Mouse (Mus musculus) neutrophil, adult 5-6 weeks (primary cell): ENCODE results near the gene Tgfbr2. TPM values are rescaled to one million over a fixed set of nuclear protein-coding genes. Genes with fewer than 3 reads are reported as not detected.
A peak's percentile ranks its signal among the peaks of the same experiment; 100 is the strongest.

Experiments
- ATAC-seq: fragments of 151-379, 151-347 bp; 2 replicates; pipeline ENCODE4 v1.8.0; 2017; ENCODE audit warnings: mild to moderate bottlenecking, moderate TSS enrichment; ENCODE audit not compliant: insufficient number of reproducible peaks, poor library complexity, low FRiP score, severe bottlenecking; ENCODE audit errors: extremely low read depth
- total RNA-seq: library from RNA; stranded (forward); fragments of 200-1000 nt; gene quantifications from 2 replicates; pipeline ENCODE4 v1.2.3, GENCODE M21; 2017

The Tgfbr2 gene
- total RNA-seq, result 131 and 138 TPM in 2 replicates

DNA sequence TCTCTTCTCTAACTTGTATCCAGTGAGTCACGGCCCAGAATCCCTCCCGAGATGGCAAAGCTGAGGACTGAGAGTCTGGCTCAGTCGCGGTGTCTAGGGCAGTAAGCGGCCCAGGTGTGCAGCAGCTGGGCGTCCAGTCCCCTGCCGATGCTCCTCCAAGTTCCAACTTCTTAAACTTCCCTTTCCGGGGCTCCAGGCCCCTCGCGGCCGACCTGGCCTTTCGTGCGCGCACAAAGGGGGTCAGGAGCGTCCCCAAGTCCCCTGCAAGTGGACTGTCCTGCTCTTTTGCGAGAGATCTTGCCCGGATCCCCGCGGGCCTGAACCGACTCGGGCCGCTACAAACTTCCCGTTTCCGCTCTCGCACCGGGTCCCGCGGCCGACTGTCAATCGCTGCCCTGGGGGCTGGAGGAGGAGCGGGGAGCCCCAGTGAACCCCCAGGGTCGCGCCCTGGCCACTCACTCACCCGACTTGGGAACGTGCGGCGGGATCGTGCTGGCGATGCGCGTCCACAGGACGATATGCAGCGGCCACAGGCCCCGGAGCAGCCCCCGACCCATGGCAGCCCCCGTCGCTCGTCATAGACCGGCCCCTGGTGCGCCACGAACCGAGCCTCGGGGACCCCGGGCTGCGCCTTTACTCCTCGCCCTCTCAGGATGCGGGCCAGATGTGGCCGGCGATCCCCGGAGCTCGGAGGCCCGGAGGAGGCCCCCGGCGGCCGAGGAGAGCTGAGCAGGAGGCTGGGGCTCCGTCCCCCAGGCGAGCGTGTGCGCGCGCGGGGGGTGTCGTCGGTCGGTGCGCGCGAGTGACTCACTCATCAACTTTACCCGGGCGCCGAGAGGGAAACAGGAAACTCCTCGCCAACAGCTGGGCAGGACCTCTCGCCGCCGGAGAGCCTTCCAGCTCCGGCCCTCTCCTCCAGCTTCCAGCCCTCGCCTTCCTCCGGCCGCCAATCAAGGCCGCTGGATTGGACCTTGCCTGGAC, at the start of gene Tgfbr2:
TSS of gene Tgfbr2 (minus strand) at position 880 of the 981 bp plus-strand sequence.
- peak; percentile 61 for ATAC-seq

DNA sequence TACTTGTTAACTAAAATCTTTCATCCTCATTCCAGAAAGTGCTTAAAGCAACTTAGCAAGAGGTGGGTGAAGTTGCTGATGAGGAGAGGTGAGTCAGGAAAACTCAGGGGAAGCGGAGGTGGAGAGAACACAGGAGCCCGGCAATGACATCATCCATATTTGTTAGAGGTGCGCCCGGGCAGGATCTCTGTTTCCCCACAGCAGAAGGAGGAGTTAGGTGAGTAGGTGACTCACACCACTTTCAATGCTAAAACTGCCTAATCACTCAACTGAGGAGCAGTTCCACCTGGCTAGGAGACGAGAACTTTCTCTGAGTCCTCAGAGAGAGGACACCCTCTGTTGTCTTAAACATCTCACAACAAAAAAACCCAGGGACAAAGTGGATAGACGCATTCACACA, 48.2 kb upstream of the Tgfbr2 start:
- ATAC-seq, result peak; percentile 30; the same call in 1 of the 2 replicates

DNA sequence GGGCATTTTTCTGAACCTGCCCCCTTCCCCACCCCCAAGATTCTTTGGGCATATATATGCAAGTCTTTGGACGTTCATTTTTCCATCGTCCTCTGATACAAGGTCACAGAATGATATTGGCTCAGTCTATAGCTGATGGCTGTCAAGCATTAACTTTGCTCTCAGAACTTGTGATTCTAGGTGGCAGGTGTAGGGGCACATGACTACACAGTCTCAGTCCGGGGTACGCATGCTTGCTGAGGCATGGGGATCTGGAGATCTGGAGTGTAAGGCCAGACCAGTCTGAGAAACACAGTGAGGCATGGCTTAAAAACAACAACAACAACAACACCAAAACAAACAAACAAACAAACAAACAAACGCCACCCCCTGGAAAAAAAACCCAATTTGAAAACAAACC, 47.5 kb upstream of the Tgfbr2 start:
- ATAC-seq, result no peak

DNA sequence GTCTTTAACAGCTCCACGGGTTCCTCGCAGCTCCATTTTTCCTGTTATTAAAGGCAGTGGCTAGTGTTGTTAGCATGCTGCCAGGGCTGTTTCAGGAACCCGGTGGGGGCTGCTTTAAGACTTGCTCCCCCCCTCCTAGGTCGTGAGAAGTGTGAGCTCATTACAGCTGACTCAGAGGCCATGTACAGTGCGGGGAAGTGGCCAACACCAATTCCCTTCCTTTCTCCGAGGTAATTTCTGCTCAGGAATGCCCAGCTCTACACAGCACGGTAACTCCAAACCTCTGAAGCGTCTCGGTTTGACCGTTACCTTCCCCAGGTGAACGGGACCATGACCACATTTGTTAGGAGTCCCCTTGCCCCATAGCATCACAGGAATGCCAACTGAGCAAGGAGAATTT, 46.8 kb upstream of the Tgfbr2 start:
- no peak for ATAC-seq

DNA sequence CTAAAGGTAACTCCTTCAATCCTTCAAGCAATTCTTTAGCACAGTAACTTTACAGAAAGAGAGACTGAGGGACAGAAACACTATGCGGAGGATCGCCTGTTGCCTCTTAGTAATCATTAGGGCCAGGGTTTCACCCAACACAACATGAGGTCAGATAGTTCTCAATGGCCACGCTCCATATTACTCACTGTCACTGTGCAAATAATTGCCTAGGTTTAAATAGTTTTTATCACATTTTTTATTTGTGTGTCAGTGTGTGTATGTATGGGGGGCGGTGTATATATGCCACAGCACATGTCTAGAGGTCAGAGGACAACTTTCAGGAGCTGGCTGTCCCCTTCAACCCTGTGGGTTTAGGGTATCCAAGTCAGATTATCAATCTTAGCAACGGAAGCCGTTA, 46.4 kb upstream of the Tgfbr2 start:
- no peak for ATAC-seq

DNA sequence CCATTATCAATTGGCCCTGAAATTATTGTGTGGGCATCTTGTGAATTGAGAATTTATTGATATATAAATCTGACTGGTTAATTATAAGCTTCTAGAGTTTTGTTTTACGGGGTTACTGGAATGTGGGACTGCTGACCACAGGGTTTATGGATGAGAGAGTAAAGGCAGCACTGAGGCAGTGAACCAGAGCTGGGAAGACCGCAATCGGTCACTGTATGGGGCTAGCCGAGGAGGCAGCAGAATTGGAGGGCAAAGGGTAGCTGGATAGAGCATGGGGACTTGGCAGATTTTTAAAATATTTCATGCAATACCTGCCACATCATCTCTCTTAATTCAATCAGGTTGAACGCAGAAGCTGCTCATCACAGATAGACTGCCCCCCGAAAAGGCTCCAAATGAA, 45.5 kb upstream of the Tgfbr2 start:
- no peak for ATAC-seq

DNA sequence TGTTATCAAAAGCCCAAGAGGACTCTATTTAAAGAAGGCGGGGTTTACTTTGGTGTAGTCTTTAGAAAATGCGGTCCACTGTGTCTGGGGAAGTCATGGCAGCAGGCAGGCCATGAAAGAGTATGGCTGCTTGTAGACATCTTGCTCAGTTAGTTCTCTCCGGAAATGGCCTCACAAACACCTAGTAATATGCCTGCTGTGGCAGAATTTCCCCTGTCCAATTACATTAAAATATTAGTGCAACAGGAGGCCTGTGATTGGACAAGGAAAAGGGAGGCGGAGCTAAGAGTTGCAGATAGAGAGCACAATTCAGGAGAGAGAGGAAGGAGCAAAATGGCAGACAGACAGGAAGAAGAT, 45.0 kb upstream of the Tgfbr2 start:
- ATAC-seq, result no peak

DNA sequence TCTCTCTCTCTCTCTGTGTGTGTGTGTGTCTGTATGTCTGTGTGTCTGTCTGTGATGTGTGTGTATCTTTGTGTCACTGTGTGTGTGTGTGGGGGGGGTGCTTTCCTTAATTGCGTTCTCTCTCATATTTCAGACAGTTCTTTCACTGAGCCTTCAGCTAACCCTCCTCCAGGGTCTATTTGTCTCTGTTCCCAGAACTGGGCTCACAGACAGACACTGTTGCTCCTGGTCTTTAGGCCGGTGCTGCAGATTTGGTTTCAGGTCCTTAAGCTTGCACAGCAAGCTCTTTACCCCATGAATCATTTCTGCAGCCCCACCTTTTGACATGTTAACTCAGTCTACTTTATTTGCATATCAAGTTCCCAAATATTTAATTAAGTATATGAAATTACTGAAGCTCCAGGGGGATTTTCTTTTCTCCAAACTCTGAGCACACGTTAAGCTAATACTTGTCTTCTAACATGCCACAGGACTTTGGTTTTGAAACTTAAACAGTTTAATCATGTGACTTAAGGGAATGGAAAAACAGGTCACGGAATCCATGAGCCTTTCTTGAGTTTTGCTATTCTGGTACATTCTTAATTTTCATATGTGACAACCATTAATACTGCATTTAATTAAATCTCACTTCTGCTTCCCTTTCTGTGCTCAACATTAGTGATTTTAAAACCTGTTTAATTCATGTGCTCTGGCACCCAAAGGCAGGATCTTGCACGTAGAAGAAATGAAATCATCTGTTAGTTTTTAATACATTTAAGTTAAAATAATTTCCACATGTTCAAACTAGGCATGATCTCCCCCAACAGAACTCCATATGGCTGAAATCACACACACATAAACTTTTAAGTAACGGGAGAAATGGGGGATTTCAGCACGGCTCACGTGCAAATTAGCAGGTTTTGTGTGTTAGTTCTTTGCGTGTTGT, 44.3 kb upstream of the Tgfbr2 start:
- ATAC-seq, result no peak

DNA sequence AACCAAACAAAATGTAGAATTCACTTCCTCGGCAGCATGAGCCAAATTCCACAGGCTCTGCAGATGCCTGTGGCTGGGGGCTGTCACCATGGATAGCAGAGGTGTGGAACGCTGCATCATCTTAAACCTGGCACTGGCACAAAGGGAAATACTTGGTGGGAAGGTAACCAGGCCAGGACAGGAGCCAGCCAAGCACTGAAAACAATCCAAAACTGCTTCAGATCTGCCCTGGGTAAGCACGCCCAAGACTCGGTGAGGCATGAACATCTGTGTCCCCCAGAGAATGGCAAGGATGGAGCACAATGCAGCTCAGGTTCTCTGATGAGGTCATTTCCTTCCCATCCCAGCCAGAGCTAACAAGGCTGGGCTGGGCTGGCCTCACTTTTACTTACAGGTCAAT, 43.6 kb upstream of the Tgfbr2 start:
- ATAC-seq, result peak; percentile 54

DNA sequence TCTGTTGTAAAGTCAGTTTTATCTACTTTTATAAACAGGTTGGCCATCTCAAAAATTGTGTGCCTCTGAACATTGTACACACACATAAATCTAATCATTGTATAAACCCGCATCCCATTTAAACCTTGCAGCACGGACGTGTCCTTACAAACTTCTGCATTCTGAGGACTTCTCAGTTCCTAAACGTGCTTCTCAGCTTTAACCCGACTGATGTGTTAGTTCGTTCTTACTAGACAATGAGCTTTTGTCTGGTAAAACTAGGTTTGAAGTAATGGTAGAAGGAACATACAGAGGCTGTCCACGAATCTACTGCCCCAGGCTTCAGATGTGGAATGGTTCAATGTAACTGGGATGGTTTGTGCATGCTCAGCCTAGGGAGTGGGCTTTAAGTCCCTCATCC, 41.9 kb upstream of the Tgfbr2 start:
- ATAC-seq, result no peak

DNA sequence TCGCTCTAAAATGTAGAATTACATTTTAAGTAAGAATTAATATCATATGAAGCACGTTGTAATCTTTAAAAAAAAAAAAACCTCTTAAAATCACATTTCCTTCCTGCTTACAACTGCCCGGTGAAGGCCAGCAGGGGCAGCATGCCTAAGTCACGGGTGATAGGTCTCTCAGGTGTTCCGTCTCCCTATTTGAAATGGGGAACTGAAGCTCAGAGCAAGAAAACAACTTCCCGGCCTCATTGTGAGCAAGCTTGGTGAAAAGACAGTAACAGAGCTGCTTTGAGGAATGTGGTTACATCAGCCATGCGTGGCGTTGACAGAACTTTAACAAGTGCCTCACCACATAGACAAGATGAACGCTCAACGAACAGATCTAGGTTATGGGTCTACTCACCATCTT, 41.5 kb upstream of the Tgfbr2 start:
- ATAC-seq, result peak; percentile 90

DNA sequence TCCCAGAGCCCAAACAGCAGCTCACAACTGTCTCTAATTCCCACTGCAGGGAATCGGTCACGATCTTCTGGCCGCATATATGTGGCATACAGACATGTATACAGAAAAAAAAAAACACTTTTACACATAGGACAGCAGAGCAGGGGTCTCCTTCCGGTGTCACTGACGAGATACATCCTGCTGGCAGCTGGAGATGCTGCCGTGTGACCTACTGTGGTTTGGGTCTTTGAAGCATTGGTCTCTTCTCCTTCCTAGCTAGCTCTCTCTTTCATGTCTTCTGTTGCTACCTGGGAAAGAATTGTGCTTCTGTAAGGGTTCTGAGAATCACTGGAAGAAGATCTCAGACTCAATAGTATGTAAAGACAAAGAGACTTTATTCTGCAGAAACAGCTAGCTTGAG, 39.1 kb upstream of the Tgfbr2 start:
- ATAC-seq, result no peak

DNA sequence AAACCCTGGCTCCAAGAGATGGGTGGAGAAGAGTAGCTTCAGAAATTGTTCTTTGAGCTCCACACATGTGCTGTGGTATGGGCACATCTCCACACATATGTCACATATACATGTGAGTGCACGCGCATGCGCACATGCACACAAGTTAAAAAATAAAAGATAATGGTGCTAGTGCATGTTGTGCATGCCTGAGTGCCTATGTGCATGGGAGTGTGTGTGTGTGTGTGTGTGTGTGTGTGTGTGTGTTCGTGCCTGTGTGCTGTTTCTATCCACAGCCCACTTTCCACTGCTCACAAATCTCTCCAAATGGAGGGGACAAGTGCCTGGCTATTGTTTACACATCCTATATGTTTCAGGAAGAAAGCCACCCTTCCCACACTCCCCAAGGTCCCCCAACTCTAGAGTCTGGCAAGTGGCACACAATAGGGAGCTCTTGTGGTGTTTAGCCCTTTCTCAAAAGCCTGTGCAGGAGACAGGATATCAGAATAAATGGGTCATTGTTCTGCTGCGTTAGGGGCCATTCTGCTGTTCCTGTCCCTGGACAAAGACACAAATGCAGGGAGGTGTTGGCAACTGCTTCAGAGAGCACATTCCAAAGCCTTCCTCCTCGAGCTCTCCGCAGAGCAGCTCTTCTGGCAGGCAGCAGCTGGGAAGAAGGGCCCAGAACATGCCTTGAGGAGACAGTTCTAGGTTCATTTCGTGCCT, 37.9 kb upstream of the Tgfbr2 start:
- no peak for ATAC-seq

DNA sequence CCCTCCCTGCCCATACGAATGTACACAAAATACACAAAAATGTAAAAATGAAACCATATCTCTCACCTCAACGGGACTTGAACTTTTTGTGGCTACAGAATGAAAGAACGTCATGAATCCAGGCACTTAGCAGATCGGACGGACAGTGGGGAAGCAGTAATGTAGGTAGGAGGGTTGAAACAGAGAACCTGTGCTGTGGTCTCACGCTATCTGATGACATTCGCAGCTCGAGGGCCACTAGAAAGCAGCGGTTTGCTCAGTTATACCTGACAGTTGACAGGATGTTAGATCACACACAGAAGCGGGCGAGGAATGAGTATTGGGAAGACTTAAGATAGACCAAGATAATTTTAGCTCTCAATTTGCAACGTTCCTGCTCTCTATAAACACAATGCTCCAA, 36.9 kb upstream of the Tgfbr2 start:
- ATAC-seq, result no peak

DNA sequence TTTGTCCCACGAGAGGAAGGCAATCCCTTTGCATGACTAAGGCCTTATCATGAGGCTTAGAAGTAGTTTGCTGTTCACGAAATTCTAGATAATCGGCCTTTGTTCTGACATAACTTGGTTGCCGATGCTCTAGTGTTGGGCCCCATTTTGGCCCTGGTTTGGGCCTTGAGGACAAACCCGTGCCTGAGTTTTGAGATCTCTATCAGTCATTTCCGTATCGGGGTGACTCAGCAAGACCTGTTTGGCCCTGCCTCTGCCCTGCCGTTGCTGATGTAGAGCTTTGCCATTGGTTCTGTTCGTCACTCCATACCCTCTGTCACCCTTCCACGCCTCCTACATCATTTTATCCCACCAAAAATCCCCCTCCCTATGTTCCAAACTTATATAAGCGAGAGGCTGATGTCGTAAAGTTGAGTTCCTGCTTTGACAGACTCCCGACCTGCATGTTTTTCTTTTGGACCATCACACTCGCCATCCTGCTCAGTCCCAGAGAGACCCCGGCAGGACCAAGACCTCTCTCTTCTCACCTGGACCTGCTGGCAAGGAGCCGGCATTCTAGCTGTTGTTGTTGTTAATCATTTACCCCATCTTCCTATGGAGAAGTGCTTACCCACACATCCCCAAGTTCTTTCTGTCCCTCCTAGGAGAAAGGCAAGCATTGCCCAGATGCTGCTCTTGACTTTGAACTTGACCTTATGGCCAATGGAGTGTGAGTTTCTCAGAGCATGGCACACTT, 33.2 kb upstream of the Tgfbr2 start:
- no peak for ATAC-seq

DNA sequence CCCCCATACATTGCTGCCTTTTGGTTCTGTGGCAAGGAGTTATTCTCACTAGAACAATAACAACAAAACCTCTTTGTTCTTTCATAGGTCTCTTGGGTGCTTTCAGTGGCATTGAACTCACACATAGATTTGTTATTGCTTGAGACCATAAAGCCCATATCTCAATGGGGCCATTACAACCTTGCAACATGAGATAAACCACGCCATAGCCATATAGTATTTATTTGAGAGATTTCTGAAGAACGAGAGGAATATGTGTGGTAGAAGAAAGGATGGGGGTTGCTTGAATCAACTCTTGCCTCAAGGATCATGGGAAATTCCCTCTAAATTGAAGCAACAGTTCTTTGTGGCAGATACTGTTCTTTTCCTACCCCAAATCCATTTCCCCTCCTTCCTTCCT, 31.7 kb upstream of the Tgfbr2 start:
- ATAC-seq, result no peak

DNA sequence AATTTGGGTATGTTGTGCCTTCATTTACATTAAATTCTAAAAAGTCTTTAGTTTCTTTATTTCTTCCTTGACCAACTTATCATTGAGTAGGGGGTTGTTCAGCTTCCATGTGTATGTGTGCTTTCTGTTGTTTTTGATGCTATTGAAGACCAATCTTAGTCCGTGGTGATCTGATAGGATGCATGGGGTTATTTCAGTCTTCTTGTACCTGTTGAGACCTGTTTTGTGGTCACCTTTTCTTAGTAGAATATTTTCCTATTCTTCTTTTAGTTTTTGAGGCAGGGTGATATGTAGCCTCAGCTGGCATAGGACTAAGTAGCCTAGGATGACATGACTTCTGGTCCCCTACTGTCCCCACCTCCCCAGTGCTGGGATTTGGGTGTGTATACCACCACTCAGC, 28.5 kb upstream of the Tgfbr2 start:
- no peak for ATAC-seq

DNA sequence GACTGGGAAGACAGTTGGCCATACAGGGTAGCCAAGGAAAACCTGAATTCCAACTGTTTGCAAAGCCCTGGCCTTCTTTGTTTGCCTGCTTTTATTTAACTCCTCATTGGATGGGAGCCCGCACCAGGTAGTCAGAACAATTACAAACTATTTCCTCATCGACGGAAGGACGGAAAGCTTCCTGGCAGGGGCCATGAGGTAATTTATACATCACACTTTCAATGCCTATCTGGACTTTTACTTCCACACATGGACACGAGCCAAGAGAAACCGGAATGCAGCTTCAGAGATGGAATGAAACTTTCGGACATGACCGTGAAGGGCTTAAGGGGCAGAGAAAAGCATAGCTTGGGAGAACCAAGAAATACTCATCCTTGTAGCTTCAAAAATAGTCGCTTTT, 24.0 kb upstream of the Tgfbr2 start:
- no peak for ATAC-seq

DNA sequence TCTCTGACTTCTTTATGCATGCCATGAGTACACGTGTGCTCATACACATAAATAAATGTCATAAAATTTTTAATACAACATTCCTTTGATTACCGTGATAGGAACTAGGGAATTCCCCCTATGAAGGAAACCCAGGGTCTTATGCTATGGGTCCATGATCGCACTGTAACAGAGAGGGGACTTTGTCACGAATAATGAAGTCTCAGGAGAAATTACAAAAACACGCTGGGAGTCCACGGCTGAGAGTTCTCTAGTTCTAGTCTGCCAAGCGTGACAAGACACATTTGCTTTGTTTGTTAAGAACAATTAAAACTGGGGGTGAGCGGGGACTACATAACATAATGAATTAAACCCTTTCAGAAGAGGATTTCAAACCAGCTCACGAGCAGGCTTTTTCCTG, 23.3 kb upstream of the Tgfbr2 start:
- ATAC-seq, result no peak
